Mouse (Mus musculus): Measurements from ENCODE around the gene 4833427G06Rik.

GRCm38 (mm10) chr9:51032785-51033529 lies 68.9 kb downstream of the 4833427G06Rik start:
- TF ChIP-seq HCFC1 (IDR thresholded peaks at IDR 0.05; ENCODE audit: borderline replicate concordance, insufficient read depth, low read length) (no peak), ZC3H11A (IDR thresholded peaks at IDR 0.05; ENCODE audit: borderline replicate concordance, low read depth, low read length) (no peak), CHD2 (IDR thresholded peaks at IDR 0.05; ENCODE audit: low read depth, low read length) (no peak), ZNF384 (IDR thresholded peaks at IDR 0.05; ENCODE audit: low read depth, low read length) (no peak), MAFK (IDR thresholded peaks at IDR 0.05; ENCODE audit: insufficient read depth, low read depth, low read length) (no peak)

Measured in ES-E14 (cell line).